Mouse (Mus musculus) A20 (cell line): Measurements from ENCODE around the gene Cmtm6.

Experiments
- DNase-seq: peaks from one replicate; pipeline ENCODE4 v3.0.0-alpha.2; 2011; ENCODE audit warnings: low read depth, low spot score

Cmtm6 gene

DNA sequence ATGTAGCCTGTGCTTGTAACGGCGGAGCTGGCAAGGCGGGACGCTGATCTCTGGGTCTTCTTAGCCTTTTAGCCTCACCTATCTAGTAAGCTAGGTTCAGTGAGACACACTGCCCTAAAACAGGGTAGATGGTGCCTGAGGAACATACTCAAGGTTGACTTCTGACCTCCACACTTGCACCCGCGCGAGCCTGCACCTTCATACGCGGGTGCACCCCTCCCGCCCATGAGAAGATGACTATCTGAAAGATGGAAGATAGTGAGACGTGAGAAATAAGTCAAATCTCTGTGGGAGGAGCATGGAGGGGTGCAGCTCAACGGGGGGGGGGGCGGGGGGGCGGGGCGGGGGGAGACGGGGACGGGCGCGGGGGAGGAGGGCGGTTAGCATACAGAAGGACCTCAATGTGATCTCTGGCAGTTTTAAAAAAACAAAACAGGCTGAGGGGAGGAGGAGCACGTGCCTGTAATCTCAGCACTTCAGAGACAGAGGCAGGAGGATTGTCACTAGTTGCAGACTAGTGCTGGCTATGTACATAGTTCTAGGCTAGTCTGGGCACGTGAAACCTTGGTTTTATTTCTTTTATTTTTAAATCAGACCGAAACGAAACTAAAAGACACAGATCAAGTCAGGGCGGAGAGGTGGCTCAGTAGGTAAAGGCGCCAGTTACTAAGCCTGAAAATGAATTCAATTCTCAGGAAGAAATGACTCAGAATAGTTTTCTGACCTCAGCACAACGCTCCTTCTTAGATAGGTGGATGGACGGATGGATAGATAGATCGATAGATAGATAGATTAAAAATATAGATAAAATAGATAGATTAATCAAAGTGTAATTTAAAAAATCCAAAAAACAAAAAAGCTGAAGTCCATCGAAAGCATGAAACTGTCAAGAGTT lies 758 bp upstream of the Cmtm6 start:
- DNase-seq = peak; percentile 68

- peak; percentile 68 for DNase-seq
Measured at GRCm38 (mm10) chr9:114731871-114732682, 1.2 kb downstream of the Cmtm6 start.

- no peak for DNase-seq
Measured at GRCm38 (mm10) chr9:114733238-114733637, 2.3 kb downstream of the Cmtm6 start.

GRCm38 (mm10) chr9:114736442-114736841 lies 5.5 kb downstream of the Cmtm6 start:
- DNase-seq = no peak

GRCm38 (mm10) chr9:114740336-114740735 lies 9.4 kb downstream of the Cmtm6 start:
- DNase-seq = no peak

DNA sequence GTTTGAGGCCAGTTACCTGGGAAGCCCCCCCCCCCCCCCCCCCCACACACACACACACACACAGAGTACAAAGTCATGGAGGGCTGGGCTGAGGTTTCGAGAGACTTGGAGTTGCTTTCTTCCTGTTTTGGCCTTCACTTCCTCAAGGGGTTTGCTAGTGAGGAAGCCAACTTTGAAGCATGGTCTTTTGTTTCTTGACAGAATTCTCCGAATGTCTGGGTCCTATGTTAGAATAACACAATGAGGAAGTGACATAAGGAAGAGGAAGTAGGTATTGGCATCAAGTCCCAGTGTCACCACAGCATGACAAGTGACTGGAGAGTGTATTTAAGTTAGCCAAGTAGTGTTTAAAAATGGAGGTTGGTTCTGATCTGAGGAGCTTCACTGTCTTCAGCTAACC lies 11.8 kb downstream of the Cmtm6 start:
- peak; percentile 82 for DNase-seq

GRCm38 (mm10) chr9:114745163-114745562 lies 14.2 kb downstream of the Cmtm6 start:
- no peak for DNase-seq

- DNase-seq = no peak
Measured at GRCm38 (mm10) chr9:114745654-114746053, 14.7 kb downstream of the Cmtm6 start.

DNA sequence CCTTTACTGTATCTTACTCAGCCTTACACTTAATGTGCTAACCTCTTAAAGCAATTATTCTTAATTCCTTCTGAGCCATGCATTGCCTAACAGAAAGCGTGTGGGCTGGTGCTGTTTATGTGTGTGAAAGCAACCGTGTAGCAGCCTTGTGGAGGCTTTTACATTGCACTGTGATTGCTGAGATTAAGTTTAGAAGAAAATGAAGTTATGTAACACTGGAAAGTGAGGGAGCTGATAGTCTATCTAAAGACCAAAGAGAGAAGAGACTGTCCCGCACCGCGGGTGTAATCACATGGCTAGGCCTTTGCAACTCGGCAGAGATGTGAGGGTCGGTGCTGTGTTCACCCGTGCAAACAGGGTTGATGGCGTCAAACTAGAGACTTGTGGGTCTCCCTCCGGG lies 16.1 kb downstream of the Cmtm6 start:
- DNase-seq = no peak

GRCm38 (mm10) chr9:114747466-114747865 lies 16.6 kb downstream of the Cmtm6 start:
- DNase-seq = no peak

GRCm38 (mm10) chr9:114751582-114751981 lies 20.7 kb downstream of the Cmtm6 start:
- peak; percentile 47 for DNase-seq

- DNase-seq = peak; percentile 81
Measured at GRCm38 (mm10) chr9:114752311-114752710, 21.4 kb downstream of the Cmtm6 start.

DNA sequence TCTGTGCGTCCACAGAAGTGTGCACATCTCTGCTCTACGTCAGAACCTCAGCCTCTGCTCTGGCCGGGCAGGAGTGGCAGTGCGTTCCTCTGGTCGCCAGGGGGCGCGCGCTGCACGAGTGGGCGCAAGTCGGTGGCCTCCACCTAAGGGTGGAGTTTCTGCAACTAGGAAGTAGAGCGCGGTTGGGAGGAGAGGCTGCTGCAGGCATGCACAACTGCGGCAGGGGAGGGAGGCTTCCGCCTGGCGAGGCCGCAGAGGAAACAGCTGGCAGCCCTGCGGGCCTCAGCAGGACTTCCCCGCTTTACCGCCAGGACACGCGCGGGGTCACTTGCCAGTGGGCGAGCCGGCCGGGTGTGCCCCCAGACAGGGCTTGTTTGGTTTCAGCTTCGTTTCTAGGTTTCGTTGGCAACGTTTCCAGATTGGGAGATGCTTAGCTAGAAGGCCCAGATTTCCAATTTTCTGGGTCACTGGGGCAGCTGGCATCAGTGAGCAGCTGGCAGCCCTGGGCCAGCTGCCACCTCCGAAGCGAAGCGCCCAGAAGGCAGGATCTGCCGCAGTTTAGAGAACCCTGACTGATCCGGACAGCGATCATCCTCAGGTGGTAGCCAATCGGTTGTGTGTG lies 22.1 kb downstream of the Cmtm6 start:
- peak; percentile 97 for DNase-seq

DNA sequence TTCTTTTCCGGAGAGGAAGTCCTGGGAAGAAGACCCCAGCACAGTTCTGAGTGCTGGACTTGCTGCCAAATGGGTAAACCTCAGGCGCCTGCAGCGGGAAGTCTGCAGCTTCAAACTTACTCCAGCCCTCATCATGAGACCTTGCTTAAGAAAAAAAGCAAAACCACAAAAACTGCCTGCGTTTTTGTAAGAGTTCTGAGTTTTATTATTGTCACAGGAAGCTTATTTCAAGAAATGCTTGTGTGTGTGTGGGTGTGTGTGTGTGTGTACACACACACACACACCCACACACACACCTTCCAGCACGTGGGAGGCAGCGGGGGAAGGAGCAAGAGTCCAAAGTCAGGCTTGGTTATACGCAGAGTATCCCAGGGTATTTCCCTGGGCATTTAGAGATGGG lies 27.4 kb downstream of the Cmtm6 start:
- no peak for DNase-seq

GRCm38 (mm10) chr9:114758801-114759200 lies 27.9 kb downstream of the Cmtm6 start:
- no peak for DNase-seq

- no peak for DNase-seq
Measured at GRCm38 (mm10) chr9:114759886-114760285, 29.0 kb downstream of the Cmtm6 start.

- DNase-seq = peak; percentile 72
Measured at GRCm38 (mm10) chr9:114760353-114760752, 29.4 kb downstream of the Cmtm6 start.

DNA sequence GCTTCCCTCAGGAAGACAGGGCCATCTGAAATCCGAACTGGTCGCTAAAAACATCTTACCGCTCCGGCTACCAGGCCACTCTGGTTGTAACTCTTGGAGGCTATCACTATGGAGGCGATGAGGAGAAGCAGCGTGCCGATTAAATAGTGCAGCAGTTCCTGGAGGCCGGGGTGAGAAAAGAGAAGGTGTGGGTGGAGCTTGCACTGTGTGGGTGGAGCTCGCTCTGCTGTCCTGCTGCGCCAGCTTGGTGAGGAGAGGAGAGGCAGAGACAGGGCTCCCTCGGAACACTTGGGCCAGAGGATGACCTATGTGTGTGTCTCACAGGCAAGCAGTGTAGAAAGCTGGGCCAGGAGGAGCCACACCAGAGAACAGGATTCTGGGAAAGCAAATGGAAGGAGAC lies 30.9 kb downstream of the Cmtm6 start:
- no peak for DNase-seq

- no peak for DNase-seq
Measured at GRCm38 (mm10) chr9:114763341-114763740, 32.4 kb downstream of the Cmtm6 start.

GRCm38 (mm10) chr9:114767030-114767429 lies 36.1 kb downstream of the Cmtm6 start:
- no peak for DNase-seq

DNA sequence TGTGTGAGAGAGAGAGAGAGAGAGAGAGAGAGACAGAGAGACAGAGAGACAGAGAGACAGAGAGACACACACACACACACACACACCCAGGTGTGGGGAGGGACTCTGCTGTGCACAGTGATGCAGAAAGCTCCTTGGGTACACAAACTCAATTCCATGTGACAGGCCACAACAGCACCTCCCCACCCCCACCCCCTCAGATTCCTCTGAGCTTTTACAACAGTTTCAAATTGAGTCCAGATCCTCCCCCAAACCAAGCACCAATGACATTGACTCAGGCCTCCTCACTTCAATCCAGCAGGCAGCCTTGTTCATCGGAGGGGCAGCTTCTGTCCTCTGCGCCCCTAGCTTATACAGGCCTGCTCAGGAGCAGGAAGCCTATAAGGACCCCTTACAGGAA lies 36.6 kb downstream of the Cmtm6 start:
- peak; percentile 41 for DNase-seq

GRCm38 (mm10) chr9:114768066-114768465 lies 37.1 kb downstream of the Cmtm6 start:
- no peak for DNase-seq
